Mouse (Mus musculus): ENCODE data around the gene Prm1.

GRCm38 (mm10) chr16:10781862-10782371, 23.7 kb downstream of the Prm1 start:
- TF ChIP-seq POLR2A (IDR thresholded peaks at IDR 0.05; ENCODE audit: low read depth, low read length) (peak; percentile 52), SMC3 (IDR thresholded peaks at IDR 0.05; ENCODE audit: low read depth, low read length) (peak; percentile 19), CTCF (conservative IDR thresholded peaks at IDR 0.05 in 1 of 2, IDR thresholded peaks at IDR 0.05 in 1 of 2; ENCODE audit: low read depth in 2 of 2, low read length in 2 of 2) (no peak), ZC3H11A (IDR thresholded peaks at IDR 0.05; ENCODE audit: low read depth, low read length) (no peak), ZMIZ1 (IDR thresholded peaks at IDR 0.05; ENCODE audit: low read depth, low read length) (no peak; the same call in 1 of the 2 replicates), USF2 (conservative IDR thresholded peaks at IDR 0.05; ENCODE audit: low read depth, low read length) (no peak), EP300 (IDR thresholded peaks at IDR 0.05; ENCODE audit: low read length) (peak; percentile 78), TCF12 (IDR thresholded peaks at IDR 0.05; ENCODE audit: low read depth, low read length) (peak; percentile 94), PAX5 (IDR thresholded peaks at IDR 0.05; ENCODE audit: low read length) (no peak), ZKSCAN1 (IDR thresholded peaks at IDR 0.05; ENCODE audit: borderline replicate concordance, low read depth, low read length) (no peak; the same call in 1 of the 2 replicates), NRF1 (IDR thresholded peaks at IDR 0.05; ENCODE audit: low read depth, low read length) (0 out of 2 replicates have a peak, but pooled peaks have one; percentile 28)
